Mouse (Mus musculus): Measurements from ENCODE around the gene Olfr576. TPM values are rescaled to one million over a fixed set of nuclear protein-coding genes. Genes with fewer than 3 reads are reported as not detected.

Olfr576 gene
- not detected for total RNA-seq (2021)
- long read RNA-seq, experiment 1: 0 reads
- long read RNA-seq, experiment 2: 0 reads

DNA sequence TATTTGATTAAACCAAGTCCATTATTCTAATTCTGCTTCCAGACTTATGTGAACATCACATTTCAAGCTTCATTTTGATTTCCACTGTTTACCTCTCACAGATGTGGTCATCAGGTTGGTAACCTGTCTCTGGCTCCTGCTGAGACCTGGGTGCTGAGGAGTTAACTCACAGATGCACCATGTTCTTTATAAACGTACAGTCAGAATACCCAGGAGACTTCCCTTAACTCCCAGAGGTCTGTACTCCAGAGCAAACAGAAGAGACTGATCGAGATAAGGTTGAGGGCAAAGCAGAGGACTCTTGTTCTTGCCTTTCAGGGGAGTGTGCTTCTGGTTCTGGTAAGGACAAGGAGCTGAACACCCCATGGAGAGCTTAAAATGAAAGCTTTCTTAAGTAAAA is at the start of gene Olfr576:
Gene Olfr576 (plus strand): TSS at position 301 of the 400 bp plus-strand sequence.
- DNase-seq: no peak
- Histone ChIP-seq H3K27ac (no peak within 1 kb of the TSS), H3K4me3 (no peak within 1 kb of the TSS)
- no peak for TF ChIP-seq CTCF (IDR thresholded peaks at IDR 0.05)
- intact Hi-C loops (cut with DNase I): no loop called here

GRCm38 (mm10) chr7:102915261-102915660 is 47.2 kb upstream of the Olfr576 start:
- no peak for DNase-seq
- Histone ChIP-seq H3K27ac (no peak overlapping the region), H3K4me3 (no peak overlapping the region)
- no peak for TF ChIP-seq CTCF (IDR thresholded peaks at IDR 0.05)
- intact Hi-C loops (cut with DNase I): loop anchor here (5.0 kb wide), 2 partner anchors 248 to 403 kb away; no protein-coding TSS in a partner anchor

DNA sequence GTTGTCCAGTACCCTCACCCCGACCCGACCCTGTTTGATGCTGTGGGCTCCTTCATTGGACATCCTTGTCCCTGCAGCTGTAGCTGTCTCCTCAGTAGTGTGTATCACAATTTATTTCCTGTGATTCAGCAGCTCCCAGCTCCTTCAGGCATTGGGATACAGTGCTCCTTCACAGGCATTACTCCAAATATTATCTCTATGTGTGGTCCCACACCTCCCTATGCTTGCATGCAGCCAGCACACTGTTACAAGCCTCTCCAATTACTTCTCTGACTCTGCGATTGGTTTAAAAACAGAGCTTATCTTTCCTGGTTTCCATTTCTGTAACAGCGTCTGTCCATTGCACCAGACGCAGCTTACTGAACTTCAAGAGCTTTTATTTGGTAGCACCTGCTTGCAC is 46.1 kb upstream of the Olfr576 start:
- intact Hi-C loops (cut with DNase I): loop anchor here (5.0 kb wide), 2 partner anchors 249 to 404 kb away; no protein-coding TSS in a partner anchor
- Histone ChIP-seq H3K27ac (no peak overlapping the region), H3K4me3 (no peak overlapping the region)
- no peak for TF ChIP-seq CTCF (IDR thresholded peaks at IDR 0.05)
- no peak for DNase-seq

DNA sequence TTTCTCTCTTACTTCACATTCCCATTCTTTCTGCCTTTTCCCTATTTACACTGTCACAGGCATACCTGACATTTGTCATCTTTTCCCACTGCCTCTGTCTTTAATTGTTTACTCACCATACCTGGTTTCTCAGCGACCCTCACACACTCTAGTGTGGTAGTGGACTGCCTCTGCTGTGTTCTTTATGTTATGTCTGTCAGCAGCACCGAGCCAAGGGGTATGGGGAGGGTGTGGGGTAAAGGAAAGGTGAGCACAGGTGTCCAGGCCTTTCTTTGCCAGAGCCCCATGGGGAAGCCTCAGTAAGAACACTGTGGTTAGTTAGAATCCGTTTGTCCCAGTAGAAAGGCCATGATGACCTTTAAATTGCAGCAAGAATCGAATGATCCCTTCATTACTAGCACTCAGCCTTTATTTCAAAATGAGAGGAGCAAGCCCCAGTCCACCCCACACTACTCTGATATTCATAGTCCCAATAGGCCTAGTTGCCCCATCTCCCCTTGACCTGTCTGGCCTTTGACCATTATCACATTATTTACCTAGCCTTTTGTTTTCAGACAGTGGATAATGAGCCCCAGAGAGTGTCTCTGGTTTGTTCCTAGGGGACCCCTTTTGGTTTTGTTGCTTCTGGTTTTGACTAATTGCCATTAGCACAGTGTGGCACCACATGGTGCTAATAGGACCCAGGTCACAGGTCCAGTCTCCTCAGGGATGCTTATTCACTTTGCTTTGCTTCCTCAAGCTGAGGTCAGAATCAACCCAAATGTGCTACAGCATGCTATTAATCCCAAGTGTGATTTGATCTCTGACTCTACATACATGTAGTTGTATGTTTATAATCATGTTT is 45.2 kb upstream of the Olfr576 start, which contains the start of gene Olfr571:
Gene Olfr571 (minus strand): TSS at position 505 of the 844 bp plus-strand sequence.
- no peak for DNase-seq
- Histone ChIP-seq H3K27ac (no peak within 1 kb of the TSS), H3K4me3 (no peak within 1 kb of the TSS)
- TF ChIP-seq CTCF (IDR thresholded peaks at IDR 0.05): no peak
- intact Hi-C loops (cut with DNase I): loop anchor here (5.0 kb wide), 2 partner anchors 250 to 405 kb away; no protein-coding TSS in a partner anchor

DNA sequence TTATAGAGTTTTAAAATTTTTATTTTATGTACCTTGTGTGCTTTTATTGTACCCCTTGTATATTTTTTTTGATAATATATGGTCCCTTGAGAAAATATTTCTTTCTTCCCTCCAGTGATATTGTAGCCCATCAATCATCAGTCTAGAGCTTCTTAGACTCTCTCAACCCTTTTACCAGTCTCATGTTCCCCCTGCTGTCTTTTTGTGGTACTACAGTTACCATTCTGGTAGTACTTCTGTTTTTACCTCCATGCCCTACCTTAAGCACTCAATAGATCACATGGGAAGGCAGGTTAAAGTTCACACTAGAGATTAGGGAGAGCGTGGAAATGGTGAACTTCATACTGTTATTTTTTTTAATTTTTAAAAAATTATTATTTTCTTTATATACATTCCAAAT is 42.8 kb upstream of the Olfr576 start:
- intact Hi-C loops (cut with DNase I): loop anchor here (5.0 kb wide), 2 partner anchors 252 to 407 kb away; no protein-coding TSS in a partner anchor
- no peak overlapping the region for H3K27ac ChIP-seq
- H3K4me3 ChIP-seq: no peak overlapping the region
- no peak for DNase-seq
- TF ChIP-seq CTCF (IDR thresholded peaks at IDR 0.05): peak; percentile 47

DNA sequence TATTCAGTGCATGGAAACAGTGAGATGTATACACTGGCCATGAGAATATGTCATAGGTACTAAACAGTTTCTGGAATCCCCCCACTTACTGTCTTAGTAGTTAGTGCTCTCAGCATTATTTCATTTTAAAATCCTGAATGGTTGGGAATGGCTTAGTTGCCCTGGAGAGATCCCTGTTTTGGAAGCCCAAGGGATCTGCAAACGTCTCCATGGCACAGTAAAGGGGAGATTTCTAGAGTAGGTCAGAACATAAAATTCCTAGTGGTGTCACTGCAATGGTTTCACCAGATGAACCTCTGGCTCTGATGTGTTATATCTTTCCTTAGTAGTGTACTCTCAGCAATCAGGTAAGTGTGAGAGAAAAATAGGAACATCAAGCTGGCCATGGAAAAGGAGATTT is 38.4 kb upstream of the Olfr576 start, which contains the start of gene Olfr572:
Gene Olfr572 (plus strand): TSS at position 301 of the 400 bp plus-strand sequence.
- Histone ChIP-seq H3K4me3 (no peak within 1 kb of the TSS), H3K27ac (no peak within 1 kb of the TSS)
- intact Hi-C loops (cut with DNase I): no loop called here
- no peak for TF ChIP-seq CTCF (IDR thresholded peaks at IDR 0.05)
- DNase-seq: no peak

DNA sequence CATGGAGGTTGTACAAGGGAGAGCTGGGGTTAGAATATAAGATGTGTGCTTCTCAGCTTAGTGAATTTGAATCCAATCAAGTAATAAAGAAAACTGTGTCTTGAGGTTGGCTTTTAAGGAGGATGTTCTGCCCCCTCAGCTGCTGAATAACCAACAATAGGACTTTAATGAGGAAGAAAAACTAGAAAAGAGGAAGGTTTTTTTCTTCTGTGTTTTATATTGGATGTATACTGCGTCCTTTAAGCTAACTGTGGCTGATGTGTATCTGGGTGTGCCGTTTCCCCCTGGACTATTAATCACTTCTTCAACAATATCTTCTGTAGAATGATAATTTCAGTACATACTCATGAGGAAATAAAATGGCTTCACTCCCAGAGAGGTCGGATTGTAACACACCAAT is 35.4 kb upstream of the Olfr576 start:
- intact Hi-C loops (cut with DNase I): no loop called here
- no peak for DNase-seq
- no peak overlapping the region for H3K27ac ChIP-seq
- TF ChIP-seq CTCF (IDR thresholded peaks at IDR 0.05): no peak
- H3K4me3 ChIP-seq: no peak overlapping the region

DNA sequence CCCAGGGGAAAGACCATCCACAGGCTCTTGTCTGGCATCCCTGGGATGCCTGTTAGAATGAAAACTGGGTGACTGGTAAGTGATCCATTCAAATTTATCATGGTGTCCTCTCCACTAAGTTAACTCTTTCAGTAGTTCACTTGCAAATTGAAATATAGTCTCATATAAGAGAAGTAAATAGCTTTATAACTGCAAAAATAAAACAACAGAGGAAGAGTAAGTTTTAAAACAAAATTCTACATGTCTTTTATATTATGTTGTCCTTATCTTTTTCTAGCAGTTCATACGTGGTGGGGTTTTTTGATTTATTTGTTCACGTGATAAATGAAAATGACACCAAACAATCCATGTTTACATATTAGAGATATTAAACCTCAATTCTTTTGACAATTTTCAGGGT is 20.0 kb upstream of the Olfr576 start, which contains the start of gene Olfr573-ps1:
Gene Olfr573-ps1 (minus strand): TSS at position 101 of the 400 bp plus-strand sequence.
- intact Hi-C loops (cut with DNase I): no loop called here
- no peak within 1 kb of the TSS for H3K4me3 ChIP-seq
- DNase-seq: no peak
- TF ChIP-seq CTCF (IDR thresholded peaks at IDR 0.05): no peak
- H3K27ac ChIP-seq: no peak within 1 kb of the TSS

DNA sequence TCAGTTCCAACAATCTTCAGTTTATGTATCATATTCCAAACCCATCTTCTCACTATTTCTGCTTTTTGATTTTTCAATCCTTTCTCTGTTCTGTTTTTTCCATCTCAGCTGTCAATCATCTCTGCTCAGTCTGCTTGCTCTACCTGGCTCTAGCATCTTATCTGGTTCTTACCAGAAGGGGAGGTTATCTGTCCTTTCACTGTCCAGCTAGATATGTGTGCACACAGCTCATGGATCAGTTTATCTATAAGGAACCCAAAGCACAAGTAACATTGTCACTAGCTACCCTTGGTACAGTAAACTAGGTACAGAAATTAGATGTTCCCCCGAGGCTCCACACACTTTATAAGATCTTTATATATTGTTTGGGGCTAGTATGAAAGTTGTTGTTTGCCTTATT is 19.0 kb upstream of the Olfr576 start:
- H3K27ac ChIP-seq: no peak overlapping the region
- TF ChIP-seq CTCF (IDR thresholded peaks at IDR 0.05): no peak
- H3K4me3 ChIP-seq: no peak overlapping the region
- no peak for DNase-seq
- intact Hi-C loops (cut with DNase I): no loop called here

- intact Hi-C loops (cut with DNase I): no loop called here
- no peak for TF ChIP-seq CTCF (IDR thresholded peaks at IDR 0.05)
- DNase-seq: no peak
- Histone ChIP-seq H3K27ac (no peak within 1 kb of the TSS), H3K4me3 (no peak within 1 kb of the TSS)
These were observed 14.3 kb upstream of the Olfr576 start, which contains the start of gene Olfr574 for GRCm38 (mm10) chr7:102948167-102948566. TSS of gene Olfr574 (plus strand) at chr7:102948467.

- intact Hi-C loops (cut with DNase I): no loop called here
These were observed 11.7 kb upstream of the Olfr576 start for GRCm38 (mm10) chr7:102950732-102951131.

DNA sequence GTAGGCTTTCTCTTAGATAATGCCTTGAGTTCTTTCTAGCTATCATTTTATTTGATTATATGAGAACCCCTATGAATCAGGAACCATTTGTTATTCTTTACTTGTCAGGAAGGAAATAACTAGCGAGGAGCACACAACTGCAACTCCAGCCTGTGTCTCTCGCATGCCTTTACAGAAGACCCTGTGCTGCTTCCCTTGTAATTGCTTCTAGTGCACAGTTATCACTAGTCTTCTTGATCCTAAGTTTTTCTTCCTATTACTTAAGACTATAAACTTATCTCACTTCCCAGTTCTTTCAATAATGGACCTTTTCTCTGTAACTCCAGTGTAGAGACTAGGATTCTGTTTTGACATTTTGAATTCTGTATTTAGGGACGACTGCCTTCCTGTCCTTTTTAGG is 4.3 kb upstream of the Olfr576 start:
- no peak overlapping the region for H3K27ac ChIP-seq

More at GRCm38 (mm10) chr7:102950732-102951131, 11.7 kb upstream of the Olfr576 start:
- Histone ChIP-seq H3K27ac (no peak overlapping the region), H3K4me3 (no peak overlapping the region)
- no peak for TF ChIP-seq CTCF (IDR thresholded peaks at IDR 0.05)
- no peak for DNase-seq

DNA sequence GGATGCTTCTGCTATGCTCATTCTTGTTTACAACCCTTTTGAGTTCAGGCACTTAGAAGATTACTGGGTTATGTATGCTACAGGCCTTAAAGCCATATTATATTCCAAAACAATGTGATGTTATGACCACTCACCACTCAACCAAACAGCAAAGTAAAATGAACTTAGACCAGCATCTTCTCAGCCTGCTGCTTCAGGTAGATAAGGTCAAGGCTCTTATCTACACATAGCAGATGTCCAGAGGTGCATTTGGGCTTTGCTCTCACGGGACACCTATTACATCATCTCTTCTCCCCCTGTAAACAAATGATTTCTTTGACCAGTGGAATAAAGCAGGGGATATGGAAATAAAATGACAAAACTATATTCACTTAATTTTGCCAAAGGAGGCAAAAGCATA is 3.9 kb upstream of the Olfr576 start, which contains the start of gene Olfr575:
Gene Olfr575 (minus strand): TSS at position 183 of the 400 bp plus-strand sequence.
- intact Hi-C loops (cut with DNase I): no loop called here
- no peak within 1 kb of the TSS for H3K4me3 ChIP-seq
- no peak for TF ChIP-seq CTCF (IDR thresholded peaks at IDR 0.05)
- no peak for DNase-seq
- no peak within 1 kb of the TSS for H3K27ac ChIP-seq

More for the DNA sequence above, 4.3 kb upstream of the Olfr576 start:
- no peak for TF ChIP-seq CTCF (IDR thresholded peaks at IDR 0.05)
- intact Hi-C loops (cut with DNase I): no loop called here
- no peak overlapping the region for H3K4me3 ChIP-seq
- DNase-seq: no peak

Measured in gastrocnemius, adult 2 months (tissue).